Mouse (Mus musculus) kidney, adult 11 months (tissue): ENCODE measurements around the gene Mypop.

Experiments
- DNase-seq: peaks from one replicate; pipeline ENCODE4 v3.0.0; 2022

Mypop gene

GRCm38 (mm10) chr7:18990601-18991295 lies at the start of gene Mypop:
TSS of gene Mypop (plus strand) at chr7:18991245.
- DNase-seq, result peak; percentile 100

- DNase-seq, result no peak
These were observed 48.7 kb upstream of the Mypop start for GRCm38 (mm10) chr7:18942376-18942775.

GRCm38 (mm10) chr7:18942815-18943214 lies 48.2 kb upstream of the Mypop start:
- DNase-seq, result no peak

GRCm38 (mm10) chr7:18948151-18948550 lies 42.9 kb upstream of the Mypop start:
- peak; percentile 74 for DNase-seq

- DNase-seq, result no peak
These were observed 41.1 kb upstream of the Mypop start for GRCm38 (mm10) chr7:18949781-18950522.

GRCm38 (mm10) chr7:18950523-18951315 lies 40.3 kb upstream of the Mypop start:
- no peak for DNase-seq

GRCm38 (mm10) chr7:18951397-18951796 lies 39.6 kb upstream of the Mypop start:
- DNase-seq, result no peak

GRCm38 (mm10) chr7:18957569-18958383 lies 33.3 kb upstream of the Mypop start:
- peak; percentile 41 for DNase-seq

GRCm38 (mm10) chr7:18958384-18958766 lies 32.7 kb upstream of the Mypop start:
- DNase-seq, result no peak

- peak; percentile 56 for DNase-seq
These were observed 31.6 kb upstream of the Mypop start for GRCm38 (mm10) chr7:18959446-18959845.

- no peak for DNase-seq
These were observed 28.8 kb upstream of the Mypop start for GRCm38 (mm10) chr7:18962171-18962792.

GRCm38 (mm10) chr7:18962795-18963194 lies 28.2 kb upstream of the Mypop start:
- no peak for DNase-seq

GRCm38 (mm10) chr7:18963294-18963843 lies 27.7 kb upstream of the Mypop start:
- no peak for DNase-seq

GRCm38 (mm10) chr7:18965312-18965711 lies 25.7 kb upstream of the Mypop start:
- DNase-seq, result no peak

GRCm38 (mm10) chr7:18967603-18968002 lies 23.4 kb upstream of the Mypop start:
- no peak for DNase-seq

GRCm38 (mm10) chr7:18970956-18971355 lies 20.1 kb upstream of the Mypop start:
- DNase-seq, result no peak

- no peak for DNase-seq
These were observed 12.7 kb upstream of the Mypop start for GRCm38 (mm10) chr7:18978381-18978780.

- no peak for DNase-seq
These were observed 4.5 kb upstream of the Mypop start for GRCm38 (mm10) chr7:18986503-18986902.

- no peak for DNase-seq
These were observed 3.9 kb upstream of the Mypop start, which contains the start of gene Nanos2 for GRCm38 (mm10) chr7:18987100-18987499. TSS of gene Nanos2 (plus strand) at chr7:18987400.

GRCm38 (mm10) chr7:18987747-18988146 lies 3.3 kb upstream of the Mypop start:
- DNase-seq, result no peak

- DNase-seq, result no peak
These were observed 2.3 kb upstream of the Mypop start for GRCm38 (mm10) chr7:18988780-18989179.

- DNase-seq, result no peak
These were observed 1.1 kb upstream of the Mypop start for GRCm38 (mm10) chr7:18989995-18990394.
